Mouse (Mus musculus) MEL-GATA-1-ER (cell line): ENCODE data around the gene Fam118b.

Source experiments
- DNase-seq: peaks from one replicate; pipeline ENCODE4 v3.0.0-alpha.2; 2012; ENCODE audit warnings: low read depth; ENCODE audit errors: extremely low read depth

The Fam118b gene

DNA sequence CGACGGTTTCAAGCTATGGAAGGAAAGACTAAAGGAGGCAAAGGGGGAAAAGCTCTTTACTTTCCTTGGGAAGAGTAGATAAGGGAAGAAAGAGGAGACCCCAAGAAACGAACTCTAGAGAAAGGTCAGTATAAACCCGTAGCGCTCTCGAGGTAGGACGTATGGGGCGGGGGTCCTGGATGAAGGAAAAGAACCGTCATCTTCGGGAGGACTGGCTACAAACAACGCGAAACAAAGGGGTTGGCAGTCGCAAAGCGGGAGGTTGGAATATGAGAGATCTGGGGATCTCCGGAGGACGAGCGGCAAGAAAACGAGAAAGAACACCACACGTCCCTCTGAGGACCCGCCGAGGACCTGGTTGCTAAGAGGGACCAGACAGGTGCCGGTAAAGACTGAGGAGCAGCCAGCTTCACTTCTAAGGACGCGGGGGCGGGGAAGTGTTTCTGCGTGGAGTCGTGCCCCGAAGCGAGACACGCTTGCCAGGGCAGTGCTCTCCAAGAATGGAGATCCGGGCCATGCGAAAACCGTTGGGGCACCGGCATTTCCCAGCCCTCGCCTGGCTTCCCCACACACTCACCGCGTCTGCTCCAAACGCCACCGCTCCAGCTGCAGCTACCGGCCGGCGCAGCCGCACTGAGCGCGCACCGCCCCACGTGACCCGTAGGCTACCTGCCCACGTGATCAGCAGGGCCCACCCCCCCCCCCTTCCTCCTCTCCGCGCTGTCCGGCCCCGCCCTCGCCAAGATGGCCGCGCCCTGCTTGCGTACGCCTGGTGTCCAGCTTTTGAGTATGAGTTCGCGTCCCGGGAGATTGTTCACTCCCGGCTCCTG is at the start of gene Fam118b, which contains the start of gene Rpusd4:
Fam118b (minus strand) TSS at position 660 of the 830 bp plus-strand sequence.
Rpusd4 (plus strand) TSS at position 720 of the 830 bp plus-strand sequence.
- peak; percentile 78 for DNase-seq

GRCm38 (mm10) chr9:35316771-35317211 is 49.2 kb upstream of the Fam118b start:
- no peak for DNase-seq

DNA sequence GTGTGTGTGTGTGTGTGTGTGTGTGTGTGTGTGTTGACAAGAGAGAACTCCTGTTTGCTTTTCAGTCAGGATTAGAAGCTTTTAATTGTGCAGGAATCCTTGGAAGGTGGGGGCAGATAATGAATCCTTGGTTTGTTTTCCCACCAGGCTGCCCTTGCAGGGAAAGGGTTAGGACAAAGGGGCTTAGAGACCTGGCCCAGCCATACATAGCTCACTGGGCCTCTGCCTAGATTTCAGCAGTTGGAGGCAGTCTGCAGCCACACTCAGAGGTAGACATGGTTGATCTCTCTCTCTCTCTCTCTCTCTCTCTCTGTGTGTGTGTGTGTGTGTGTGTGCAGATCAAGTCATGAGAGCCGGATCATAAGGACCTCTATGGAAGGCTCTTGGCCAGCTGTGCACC is 46.6 kb upstream of the Fam118b start:
- DNase-seq, result no peak

GRCm38 (mm10) chr9:35313601-35314000 is 46.0 kb upstream of the Fam118b start:
- no peak for DNase-seq

DNA sequence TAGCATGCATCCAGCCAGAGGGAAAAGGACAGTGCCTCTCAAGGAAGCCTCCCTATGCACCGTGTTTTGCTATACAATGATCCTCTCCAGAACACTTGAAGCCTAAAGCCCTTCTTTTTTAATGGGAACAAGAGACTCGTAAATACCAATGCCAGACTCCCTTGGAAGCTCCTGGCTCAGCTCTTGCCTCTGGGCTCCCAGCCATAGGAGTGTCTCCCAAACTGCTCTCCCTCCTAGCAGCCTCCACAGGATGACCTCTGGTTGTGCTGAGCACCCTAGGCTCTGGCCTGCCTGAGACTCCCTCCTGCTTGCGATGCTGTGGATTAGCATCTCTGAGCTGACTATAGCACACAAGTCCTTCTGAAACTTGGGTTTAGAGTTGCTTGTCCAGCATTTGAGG is 44.9 kb upstream of the Fam118b start:
- no peak for DNase-seq

DNA sequence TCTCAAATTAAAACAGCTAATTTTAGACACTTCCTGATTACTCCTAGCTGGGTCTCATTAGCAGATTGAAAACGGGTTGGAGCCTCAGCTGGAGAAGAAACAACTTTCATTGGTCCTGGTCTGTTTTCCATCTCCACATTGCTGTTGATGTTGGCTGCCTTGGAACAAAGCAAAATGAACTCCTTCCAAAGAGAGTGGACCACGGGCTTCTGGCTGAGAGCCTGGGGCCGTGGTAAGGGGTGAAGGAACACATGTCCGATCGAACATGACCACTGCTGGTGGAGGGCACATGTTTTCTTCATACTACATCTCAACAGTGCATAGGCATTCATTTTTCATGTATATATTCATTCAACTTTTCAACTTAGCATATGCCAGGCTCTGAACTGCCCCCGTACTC is 42.8 kb upstream of the Fam118b start:
- no peak for DNase-seq

- no peak for DNase-seq
Measured at GRCm38 (mm10) chr9:35307461-35307860, 39.9 kb upstream of the Fam118b start.

- DNase-seq, result no peak
Measured at GRCm38 (mm10) chr9:35302172-35302571, 34.6 kb upstream of the Fam118b start.

DNA sequence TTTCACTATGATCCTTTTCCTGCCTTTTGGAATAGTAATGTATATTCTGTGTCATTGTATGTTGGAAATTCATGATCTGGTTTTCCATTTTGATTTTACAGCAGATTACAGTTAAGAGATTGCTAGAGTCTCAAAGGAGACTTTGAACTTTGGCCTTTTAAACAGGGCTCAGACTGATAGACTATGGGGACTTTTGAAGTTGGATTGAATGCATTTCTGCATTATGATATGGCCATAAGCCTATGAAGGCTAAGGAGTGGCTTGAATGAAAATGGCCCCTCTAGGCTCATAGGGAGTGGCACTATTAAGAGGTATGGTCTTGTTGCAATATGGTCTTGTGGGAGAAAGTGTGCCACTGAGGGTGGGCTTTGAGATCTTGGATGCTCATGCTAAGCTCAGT is 30.2 kb upstream of the Fam118b start:
- no peak for DNase-seq

DNA sequence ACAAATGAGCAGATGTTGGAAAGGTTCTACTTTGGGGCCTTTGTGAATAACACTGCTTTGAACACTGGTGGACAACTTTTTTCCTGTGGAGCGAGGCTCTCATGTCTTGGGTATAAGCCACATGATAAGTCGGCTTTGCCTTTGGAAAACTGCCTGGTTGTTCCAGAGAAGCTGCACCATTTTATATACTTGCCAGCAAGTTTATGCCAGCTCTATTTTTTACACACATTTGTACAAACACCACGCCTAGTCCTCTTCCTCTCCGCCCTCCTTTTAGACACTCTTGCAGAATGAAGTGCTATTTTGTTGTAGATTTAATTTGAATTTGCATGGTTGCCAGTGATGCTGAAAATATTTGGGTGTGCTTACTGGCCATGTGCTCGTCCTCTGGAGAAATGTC is 25.9 kb upstream of the Fam118b start:
- no peak for DNase-seq

DNA sequence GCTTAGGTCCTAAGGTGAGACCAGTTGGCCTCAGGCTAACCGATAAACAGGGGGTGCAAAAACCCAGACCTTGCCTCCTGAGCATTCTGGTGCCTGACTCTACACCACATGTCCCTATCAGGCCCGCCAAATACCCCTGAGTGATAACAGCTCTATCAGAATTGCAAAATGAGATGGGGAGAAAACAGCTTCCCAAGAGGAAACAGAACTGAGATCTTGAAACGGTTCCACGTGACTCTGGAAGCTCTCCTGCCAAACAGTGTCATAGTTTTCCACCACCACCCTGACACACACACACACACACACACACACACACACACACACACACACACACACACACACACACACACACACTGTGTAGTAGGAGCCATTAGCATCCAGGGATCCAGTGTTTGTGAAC is 23.3 kb upstream of the Fam118b start:
- no peak for DNase-seq

- no peak for DNase-seq
Measured at GRCm38 (mm10) chr9:35290417-35290816, 22.8 kb upstream of the Fam118b start.

- no peak for DNase-seq
Measured at GRCm38 (mm10) chr9:35289992-35290391, 22.4 kb upstream of the Fam118b start.

DNA sequence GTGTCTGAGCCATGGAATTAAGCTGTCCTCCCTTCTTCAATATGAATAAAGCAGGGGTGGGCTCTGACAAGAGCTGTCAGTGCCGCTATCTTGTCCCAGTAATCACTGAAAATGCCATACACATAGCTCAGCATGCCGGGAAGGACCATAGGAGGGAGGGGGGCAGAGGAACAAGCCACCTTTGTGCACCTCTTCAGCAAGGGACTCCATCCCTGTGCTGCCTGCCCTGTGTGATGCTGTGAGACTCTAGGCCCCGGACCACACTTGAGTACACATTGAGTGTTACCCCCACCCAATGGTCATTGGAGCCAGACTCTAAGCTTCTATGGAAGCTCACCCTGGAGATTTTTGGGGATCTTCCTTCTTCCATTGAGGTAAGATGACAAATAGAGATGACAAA is 18.7 kb upstream of the Fam118b start:
- DNase-seq, result no peak

- no peak for DNase-seq
Measured at GRCm38 (mm10) chr9:35284351-35284750, 16.7 kb upstream of the Fam118b start.

DNA sequence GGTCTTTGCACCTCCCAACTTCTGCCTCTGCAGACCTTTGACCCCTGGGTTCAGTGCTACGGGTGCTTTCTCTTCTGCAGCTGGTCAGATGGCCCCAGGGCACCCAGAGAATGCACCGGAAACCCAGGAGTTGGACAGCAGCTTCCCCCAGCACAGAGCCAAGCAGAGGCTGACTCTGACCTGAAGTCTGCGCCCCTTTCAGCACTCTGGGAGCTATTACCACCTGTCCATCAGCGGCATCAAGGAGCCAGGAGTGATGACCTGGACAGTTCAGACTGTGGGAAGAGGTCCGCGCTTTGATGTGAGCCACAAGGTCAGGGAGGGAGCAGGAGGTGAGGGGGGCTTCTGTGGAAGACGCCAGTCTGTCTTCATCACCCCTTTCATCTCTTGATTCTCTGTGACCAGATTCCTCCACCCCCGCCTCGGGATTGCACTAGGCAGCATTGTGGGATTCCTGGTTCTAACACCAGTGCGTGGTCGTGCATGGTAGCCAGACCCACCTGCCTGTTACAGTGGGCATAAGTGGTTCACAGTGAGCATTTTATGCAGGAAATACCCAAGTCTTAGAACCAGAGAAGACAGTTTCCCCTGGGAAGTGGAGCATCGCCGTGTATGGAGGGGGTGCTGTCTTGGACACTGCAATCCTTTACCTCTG is 15.9 kb upstream of the Fam118b start:
- no peak for DNase-seq

GRCm38 (mm10) chr9:35282851-35283200 is 15.2 kb upstream of the Fam118b start:
- no peak for DNase-seq

DNA sequence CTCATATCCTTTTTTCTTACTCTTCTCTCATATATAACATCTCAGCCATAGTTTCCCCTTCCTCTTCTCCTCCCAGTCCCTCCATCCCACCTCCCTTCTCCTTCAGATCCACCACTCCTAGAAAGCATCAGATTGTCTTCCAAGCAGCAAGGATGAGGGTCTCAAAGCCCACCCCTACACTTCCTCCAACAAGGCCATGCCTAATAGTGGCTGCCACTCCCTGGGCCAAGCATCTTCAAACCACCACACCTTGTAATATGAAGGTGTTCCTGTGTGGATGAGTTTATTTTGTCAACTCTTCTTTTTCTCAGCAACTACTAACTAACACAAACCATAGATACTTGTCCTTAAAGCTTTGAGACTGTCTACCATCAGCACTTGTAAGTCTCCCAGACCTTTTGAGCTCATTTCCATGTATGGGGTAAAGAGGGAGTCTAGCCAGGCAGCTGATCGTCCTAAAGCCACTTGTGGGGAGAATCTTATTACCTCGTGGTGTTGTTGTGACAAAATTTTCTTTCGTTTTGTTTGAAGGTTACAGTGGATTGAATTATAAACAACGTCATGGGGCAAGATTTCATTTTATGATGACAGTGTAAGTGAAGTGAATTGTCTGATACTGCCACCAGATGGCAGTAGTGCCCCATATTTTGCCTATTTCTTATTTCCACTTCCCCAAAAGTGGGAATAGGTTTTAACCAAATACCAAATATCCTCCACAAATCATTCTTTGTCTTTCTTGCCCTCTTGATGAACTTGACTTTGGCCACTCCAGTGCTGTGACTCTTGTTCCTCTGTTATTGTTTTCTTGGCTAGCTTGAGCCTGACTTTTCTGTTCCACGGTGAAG is 14.6 kb upstream of the Fam118b start:
- peak; percentile 54 for DNase-seq

DNA sequence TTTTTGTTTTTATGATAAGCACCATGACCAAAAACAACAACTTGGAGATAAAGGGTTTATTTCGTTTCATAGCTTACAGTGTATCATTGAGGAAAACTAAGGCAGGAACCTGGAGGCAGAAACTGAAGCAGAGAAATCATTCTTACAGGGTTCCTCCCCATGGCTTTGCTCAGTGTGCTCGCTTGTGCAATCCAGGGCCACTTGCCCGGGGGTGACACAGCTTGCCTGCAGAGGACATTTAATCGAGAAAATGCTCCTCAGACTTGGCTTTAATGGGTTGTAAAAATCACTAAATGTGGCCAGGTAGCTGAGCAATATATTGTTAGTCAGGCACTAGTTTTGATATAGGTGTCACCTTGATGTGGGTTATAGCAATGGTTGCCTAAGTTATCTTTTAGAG is 10.8 kb upstream of the Fam118b start:
- no peak for DNase-seq

DNA sequence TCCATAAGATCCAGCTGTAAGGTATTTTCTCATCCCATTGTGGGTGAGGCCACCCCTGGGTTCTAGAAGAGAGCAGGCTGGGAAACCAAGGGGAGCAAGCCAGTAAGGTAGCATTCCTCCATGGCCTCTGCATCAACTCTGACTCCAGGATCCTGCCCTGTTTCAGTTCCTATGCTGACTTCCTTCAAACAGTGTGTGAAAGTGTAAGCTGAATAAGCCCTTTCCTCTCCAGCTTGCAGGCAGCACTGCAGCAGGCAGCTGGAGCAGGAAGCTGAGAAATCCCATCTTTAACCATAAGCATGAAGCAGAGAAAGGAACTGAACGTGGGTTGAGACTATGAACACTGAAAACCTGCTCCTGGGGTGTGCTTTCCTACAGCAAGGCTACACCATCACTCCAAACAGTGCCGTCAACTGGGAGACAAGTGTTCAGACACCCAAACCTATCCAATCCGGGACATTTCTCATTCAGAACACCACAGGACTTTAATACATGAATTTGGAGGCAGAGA is 10.3 kb upstream of the Fam118b start:
- no peak for DNase-seq

DNA sequence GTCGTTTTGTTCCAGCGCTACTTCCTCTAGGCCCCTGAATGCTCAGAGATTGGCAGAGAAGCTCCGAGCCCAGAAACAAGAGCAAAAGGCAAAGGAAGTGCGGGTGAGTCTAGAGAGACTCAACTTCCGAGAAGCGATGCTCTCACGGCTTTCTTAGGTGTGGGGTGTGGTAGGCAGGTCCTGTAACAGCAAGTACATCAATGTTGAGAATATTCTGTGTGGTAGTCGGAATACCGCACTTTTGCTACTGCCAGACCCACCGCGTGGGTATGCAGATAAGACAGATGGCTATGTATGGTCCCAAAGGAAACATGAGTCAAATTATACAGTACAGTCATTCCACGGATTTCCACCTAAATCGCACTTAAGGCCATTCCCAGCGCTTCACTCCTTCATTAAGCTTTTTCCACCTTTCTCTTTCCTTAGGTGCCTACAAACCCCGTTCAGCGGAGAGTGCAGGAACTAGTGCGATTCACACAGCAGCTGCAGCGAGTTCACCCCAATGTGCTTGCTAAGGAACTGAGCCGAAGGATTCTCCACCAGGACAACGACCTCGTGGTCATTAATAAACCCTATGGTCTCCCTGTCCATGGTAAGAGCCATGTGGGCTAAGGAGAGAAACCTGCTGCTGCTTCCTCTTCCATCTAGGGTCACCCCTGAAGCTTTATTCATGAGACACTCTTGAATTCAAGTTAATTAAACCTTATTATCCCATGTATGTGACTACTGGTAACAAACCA is 541 bp upstream of the Fam118b start:
- peak; percentile 33 for DNase-seq
